Comparison of ENCODE assay signal across 11 mouse cellular contexts in genomic region chr9:40794926-40795325, GRCm38 (mm10).
"Had no signal": no experiment of that assay in that cellular context is flagged by ENCODE, and none has a peak within 500 bp of the region (broad histone marks: within the 10 kb centered on the region; RNA-seq: fewer than 3 reads in every experiment).

No protein-coding gene starts in this region.

- H3K9ac ChIP-seq: limb, embryonic 15.5 days; liver, embryonic 12.5 days; lung, embryonic 14.5 days; midbrain, embryonic 12.5 days; neural tube, embryonic 13.5 days; stomach, embryonic 15.5 days had no signal

- DNase-seq: layer of hippocampus, postnatal 36 days; lung, embryonic 14.5 days; lung, postnatal 10 days; lung, postnatal 4 days; retina, postnatal 1 day; thymus, postnatal 36 days had no signal

- H3K27ac ChIP-seq: limb, embryonic 15.5 days; liver, embryonic 12.5 days; midbrain, embryonic 12.5 days; neural tube, embryonic 13.5 days; stomach, embryonic 15.5 days had no signal

- H3K4me3 ChIP-seq: limb, embryonic 15.5 days; liver, embryonic 12.5 days; midbrain, embryonic 12.5 days; neural tube, embryonic 13.5 days; stomach, embryonic 15.5 days had no signal

- H3K9me3 ChIP-seq: limb, embryonic 15.5 days; liver, embryonic 12.5 days; midbrain, embryonic 12.5 days; neural tube, embryonic 13.5 days; stomach, embryonic 15.5 days had no signal

- H3K36me3 ChIP-seq: limb, embryonic 15.5 days; liver, embryonic 12.5 days; midbrain, embryonic 12.5 days; neural tube, embryonic 13.5 days; stomach, embryonic 15.5 days had no signal

- H3K27me3 ChIP-seq: limb, embryonic 15.5 days; liver, embryonic 12.5 days; midbrain, embryonic 12.5 days; neural tube, embryonic 13.5 days; stomach, embryonic 15.5 days had no signal
